Mouse (Mus musculus) 3134 (cell line): Measurements from ENCODE around the gene Hal.
"Not testable (repeated sequence)": the region's sequence is repeated elsewhere in the genome, so short reads cannot be mapped to it uniquely, and the experiment has no call there.

Source experiments
- DNase-seq: peaks from one replicate; pipeline ENCODE4 v3.0.0-alpha.2; 2011; ENCODE audit warnings: low spot score; ENCODE audit not compliant: insufficient read length; ENCODE audit errors: extremely low read depth

Gene Hal

DNA sequence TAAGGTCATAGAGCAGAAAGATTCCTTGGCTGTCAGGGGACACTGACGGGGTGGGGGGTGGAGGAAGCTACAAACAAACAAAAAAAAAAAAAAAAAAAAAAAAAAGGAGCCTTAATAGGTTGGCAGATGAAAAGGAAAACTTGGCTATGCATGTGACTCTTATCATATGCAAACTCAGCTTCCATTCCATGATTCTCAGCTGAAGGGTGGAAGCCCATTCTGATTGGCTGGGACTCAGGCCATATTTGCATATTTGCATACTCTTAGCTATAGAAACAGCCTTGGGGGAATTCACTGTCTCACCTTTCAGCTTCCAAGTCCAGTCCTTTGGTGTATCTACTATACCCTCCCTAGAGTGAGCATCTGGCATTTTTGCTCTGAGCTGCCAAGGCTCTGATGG, 26.9 kb downstream of the Hal start:
- no peak for DNase-seq

DNA sequence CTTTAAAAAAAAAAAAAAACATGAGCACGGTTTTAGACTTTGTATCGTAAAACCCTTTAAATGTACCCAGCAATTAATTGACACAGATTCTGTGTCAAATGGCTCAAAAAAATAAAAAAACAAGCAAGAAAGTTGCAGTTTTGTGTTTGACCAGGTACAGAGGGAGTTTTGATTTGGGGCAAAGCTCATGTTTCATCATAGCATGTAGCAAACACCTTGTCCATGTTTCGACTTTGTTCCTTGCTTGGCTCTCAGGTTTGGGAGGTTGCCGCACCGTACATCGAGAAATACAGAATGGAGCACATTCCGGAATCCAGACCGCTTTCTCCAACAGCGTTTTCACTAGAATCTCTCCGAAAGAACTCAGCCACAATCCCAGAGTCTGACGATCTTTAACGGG, 27.4 kb downstream of the Hal start:
- DNase-seq, result no peak

DNA sequence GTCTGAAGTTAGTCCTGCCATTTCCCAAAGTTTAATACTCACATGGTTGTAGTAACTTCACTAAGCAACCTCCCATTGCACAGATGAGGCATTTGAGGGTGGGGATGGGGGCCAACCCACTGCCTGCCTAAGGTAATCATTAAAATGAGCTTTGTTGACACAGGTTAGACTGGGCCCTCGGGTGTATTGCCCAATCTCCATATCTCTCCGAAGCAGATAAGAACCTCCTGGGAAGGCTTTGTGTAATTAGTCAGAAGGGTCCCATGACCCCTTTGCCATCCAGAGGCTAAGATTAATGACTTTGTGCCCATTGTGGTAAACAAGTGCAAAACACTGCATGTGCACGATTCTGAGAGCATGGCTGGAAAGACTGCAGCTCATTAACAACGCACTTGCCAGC, 29.2 kb downstream of the Hal start:
- DNase-seq, result no peak

DNA sequence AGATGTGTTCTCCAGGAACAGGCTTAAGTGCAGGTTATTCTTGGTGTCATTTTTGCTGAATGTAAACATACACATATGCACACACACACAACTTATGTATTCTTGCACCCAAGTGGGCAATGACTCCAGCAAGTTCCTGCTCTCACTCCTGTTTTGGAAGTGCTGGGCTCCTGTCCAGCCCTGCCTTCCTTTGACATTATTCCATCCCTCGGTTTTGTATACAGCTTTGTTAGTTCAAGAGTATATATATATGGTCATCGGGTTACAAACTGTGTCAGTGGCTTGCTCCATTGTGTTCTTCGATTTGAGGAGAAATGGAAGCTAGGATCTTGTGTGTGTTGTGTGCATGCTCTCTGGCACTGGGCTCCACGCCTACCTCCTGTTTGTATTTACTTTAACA, 29.6 kb downstream of the Hal start:
- no peak for DNase-seq

DNA sequence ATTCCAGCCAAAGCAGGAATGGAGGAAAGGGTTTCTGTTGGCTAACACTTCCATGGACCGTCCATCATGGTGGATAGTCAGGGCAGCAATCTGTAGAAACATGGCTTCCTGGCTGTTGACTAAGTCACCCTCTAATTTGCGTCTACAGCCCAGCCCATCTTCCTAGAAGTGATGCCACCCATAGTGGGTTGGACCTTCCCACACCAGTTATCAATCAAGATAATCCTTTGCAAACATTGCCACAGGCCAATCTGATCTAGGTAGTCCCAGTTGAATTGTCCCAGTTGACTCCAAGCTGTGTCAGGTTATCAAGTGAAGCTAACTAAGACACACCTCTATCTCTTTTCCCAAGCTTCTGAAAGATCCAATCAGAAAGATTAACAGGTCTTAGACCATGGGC, 30.1 kb downstream of the Hal start:
- DNase-seq, result no peak

DNA sequence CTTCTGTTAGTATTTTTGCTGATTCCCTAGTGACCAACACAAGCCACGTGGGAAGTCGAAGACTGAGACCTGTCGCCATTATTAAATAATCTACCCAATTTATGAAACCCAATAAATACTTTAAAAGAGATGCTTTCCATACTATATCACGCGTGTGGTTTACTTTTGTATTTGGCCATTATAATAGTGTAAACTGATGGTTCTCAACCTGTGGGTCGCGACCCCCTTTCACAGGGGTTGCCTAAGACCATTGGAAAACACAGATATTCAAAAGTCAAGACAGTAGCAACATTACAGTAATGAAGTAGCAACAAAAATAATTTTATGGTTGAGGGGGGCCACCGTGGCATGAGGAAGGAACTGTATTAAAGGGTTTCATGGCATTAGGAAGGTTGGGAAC, 30.6 kb downstream of the Hal start:
- DNase-seq, result no peak

DNA sequence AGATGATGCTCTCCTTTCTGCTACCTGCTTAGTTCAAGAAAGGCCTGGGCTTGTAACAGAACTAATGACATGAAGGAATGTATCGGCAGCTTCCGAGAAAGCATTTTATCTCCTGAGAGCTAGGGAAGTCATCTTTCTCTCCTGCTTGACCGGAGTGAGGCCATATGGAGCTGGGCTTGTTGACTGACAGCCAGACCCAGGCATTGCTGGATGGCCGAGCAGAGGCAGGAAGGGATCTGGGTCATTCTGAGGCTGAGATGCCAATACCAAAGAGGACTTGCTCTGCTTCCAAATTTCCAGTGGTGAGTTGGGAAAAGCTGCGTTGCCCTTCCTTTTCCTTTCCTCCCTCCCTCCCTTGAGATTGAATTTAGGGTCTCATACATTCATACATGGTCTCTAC, 31.2 kb downstream of the Hal start:
- DNase-seq, result no peak

DNA sequence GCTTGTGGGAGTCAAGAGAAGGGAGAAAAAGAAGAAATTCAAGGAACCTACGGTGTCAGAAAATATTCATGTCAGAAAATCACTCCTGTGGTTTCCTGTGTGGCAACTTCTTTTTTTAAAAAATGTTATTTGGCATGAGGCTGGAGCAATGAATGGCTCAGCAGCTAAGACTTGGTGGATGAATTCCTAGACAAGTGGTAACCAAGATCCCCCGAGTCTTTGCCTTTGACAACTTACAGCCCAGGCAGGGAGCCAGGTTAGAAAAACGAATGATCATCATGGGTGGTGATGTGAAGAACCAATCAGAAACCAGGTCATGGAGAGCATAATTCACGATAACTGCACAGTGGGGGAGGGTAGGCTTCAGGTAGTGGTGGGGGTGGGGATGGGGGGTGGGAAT, 32.4 kb downstream of the Hal start:
- DNase-seq, result peak; percentile 53

DNA sequence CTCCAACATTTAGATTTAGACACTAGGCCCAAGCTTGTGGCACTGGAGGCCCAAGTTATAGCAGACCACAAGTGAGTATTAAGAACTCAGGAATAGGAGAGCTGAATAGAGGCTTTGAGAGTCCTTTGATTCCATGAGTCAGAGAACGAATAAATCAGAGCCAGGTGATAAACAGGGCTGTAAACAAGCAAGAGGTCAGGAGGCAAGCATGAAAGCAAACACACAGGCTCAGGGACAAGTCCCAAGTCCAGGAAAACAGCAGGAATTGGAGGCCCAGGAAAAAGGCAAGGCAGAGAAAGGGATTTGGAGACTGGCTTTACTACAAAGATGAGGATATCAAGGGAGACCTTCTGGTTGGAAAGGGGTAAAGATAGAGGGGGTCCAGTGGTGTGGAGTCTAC, 36.8 kb downstream of the Hal start:
- no peak for DNase-seq

DNA sequence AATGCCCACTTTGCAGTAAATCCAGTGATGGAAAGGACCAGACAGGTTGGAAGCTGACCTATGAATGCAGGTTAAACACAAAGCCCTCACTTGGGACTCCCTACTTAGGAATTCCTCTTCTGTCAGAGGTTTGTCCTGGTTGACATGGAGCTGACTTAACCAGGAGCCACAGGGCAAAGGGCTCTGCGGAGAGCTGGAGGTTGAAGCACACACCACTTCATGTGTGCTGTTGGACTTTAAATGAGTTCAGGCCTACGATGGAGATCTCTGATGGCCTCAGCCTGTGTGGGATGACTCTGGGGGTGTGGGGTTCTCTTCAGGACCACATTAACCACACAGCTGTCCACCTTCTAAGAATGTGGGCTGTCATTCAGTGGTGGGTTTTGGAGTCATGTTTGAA, 49.7 kb downstream of the Hal start:
- no peak for DNase-seq

DNA sequence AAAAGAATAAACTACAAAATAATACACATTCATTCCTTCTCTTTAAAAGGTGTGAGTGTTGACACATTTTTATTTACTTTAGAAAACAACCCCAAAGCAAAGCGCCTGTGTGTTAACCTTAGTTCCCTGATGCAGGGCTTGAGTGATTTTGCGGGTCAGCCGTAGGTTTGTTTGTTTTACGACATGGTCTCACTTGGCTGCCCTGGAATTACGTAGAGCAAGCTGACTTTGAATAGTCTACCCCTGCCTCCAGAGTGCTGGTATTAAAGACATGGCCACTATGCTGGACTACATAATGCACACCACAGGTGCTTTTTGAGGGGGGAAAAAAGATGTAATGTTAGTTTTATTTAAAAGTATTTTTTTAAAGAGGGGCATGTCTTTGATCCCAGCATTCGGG, 50.2 kb downstream of the Hal start:
- no peak for DNase-seq

DNA sequence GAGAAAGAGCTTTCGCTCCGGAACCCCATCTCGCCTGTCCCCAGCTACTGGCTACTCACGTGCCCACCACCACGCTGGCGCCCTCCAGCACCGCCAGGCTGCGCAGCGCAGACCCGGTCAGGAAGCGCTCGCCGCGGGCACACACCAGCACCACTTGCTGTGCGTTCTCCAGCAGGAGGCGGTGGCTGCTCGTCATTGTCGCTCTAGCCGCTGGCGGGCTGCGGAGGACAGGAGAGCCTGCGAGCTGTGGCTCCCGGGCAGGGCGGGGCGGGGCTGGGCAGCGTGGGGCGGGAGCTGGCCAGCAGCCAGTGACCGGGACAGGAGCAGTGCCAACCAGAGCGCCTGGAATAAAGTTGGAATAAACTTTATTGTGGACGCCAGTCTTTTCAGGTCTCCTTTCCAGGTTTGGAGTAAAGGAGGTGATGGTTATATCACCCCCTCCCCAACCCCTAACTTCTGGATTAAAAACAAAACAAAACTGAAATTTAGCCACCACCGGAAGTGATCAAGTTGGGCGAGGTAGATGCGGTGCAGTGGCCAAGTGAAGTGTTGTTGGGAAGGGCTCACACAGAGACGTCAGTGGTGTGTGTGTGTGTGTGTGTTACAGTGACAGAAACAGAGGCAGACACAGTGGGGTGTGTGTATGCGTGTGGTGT, 51.3 kb downstream of the Hal start, which contains the start of gene Amdhd1:
TSS of gene Amdhd1 (minus strand) at position 259 of the 656 bp plus-strand sequence.
- DNase-seq, result peak; percentile 93

DNA sequence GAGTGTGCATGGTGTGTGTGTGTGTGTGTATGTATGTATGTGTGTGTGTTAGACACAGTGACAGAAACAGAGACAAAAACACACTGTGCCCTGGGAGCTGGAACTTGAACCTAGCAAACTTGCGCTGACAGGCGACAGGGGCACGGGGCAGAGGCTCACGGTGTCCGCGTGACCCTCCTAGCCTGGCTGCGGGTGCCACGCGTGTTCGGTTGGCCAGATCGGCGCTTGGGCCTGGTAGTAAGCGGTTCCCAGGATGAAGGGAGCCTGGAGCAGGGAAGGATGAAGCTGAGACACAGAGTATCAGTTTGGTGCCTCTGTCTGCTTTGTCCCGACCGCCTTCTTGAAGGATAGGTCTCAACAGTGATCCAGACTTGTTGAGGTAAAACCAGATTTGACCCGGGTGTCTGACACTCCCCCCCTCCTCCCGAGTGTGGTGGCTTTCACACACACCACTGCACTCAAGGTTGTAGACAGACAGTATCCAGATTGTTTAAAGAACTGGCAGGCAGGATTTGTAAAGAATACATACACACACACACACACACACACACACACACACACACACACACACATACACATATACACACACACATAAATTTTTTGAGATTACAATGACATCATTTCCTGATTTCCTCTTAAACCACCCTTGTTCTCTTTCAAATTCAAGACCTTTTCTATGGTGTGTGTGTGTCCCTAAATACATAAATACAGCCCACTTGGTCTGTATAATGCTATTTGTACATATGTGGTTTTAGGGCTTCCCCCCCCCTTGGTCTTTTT, 52.1 kb downstream of the Hal start, which contains the start of gene Ccdc38:
TSS of gene Ccdc38 (plus strand) at position 202 of the 780 bp plus-strand sequence.
- DNase-seq, result no peak

DNA sequence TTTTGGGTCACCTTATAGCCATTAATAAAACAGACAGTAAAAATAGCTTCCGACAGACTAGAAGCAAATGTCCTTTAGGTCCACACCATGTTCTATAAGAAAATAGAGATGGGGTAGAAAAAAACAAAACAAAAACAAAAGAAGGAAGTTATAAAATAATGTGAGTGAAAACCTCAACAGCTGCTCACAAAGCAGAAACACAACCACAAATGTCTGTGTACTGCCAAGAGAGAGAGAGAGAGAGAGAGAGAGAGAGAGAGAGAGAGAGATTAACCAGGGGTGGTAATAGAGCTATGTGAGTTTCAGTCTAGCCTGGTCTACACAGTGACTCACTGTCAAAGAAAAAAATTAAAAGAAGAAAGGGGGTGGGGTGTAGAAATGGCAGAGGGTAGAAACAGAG, 53.0 kb downstream of the Hal start:
- DNase-seq, result no peak

DNA sequence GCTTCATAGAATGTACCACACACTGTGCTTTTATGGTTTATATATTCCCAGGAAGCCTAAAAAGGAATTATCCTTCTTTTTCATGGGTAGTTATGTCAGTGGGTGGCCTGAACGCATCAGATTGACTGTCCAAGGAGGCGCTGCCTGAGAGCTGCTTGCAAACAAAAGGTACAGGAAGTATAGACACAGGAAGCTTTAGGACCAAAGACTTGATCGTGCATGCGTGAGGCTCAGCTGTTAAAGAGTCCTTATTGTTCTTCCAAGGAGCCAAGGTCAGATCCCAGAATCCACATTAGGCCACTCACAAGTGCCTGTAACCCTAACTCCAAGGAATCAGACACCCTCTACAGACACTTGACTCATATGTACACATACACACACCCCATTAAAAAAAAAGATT, 53.8 kb downstream of the Hal start:
- no peak for DNase-seq

DNA sequence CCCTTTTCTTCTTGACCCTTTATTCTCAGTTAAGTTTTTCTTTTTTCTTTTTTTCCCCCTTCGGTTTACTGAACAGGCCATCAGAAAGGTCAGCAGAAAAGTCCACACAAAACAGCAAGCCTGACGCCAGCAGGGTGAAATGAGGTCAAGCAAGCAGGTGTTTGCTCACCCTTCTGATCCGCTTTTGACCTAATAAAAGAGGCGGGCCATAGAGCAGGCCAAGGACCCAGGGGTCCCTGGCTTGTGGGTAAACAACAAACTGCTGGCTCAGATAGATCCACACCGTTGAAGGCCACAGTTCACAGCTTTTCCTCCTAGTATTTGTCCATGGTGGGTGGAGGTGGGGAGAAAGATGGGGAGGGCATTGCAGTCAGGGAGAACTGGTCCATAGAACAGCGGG, 54.6 kb downstream of the Hal start:
- no peak for DNase-seq

DNA sequence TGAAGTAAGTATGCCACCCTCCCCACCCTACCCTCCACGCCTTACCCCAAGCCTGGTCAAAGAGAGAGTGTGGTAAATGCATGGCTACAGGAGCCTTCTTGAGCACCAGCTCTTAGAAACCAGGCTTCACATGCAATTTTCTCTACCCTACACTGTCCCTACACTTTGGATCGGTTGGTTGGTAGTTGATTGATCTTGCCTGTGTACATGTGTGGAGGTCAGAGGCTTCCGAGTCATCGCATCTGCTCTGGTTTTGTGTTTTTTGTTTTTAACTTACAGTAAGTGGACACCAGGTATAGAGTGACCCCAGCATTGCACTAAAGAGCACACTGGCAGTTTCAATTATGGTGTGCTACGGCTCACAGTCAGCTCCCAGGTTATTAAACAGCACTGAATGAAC, 55.6 kb downstream of the Hal start:
- no peak for DNase-seq

DNA sequence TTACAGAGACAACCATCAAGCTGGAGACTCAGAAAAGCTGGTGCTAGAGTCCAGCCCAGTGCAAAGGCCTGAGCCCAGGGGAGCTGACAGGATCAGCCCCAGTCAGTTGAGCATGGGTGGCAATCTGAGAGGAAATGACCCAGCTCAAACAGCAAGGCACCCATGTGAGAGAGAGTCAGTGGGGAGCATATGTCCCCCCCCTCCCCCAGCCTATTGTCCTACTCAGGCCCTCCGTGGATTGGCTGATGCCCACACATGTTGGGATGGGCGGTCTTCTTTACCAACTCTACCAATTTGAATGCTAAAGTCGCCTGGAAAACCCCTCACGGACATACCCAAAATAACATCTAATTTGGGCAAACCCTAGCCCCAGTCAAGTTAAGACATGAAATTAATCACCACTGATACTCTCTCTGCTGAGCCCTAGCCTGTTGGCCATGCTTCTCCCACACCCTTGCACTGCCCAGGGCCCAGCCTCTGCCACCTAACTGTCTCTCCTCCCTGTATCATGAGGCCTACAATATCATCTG, 59.2 kb downstream of the Hal start:
- DNase-seq, result no peak

DNA sequence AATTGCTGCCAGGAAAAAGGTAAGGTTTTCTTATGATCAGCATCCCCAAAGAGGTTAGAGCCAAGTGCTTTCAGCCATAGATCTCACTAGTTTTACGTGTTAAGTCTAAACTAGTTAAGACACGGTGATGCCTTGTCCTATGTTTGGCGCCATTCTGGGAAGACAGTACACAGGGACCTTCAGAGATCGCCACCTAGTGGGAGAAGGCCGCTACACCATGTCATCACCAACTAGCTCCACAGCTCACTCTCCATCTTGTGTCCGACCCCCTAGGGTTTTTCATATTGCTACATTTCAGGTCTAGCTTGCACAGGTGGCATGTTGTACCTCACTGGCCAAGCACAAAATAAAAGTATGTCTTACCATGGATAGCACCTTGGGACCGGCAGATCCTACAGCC, 60.4 kb downstream of the Hal start:
- peak; percentile 38 for DNase-seq

DNA sequence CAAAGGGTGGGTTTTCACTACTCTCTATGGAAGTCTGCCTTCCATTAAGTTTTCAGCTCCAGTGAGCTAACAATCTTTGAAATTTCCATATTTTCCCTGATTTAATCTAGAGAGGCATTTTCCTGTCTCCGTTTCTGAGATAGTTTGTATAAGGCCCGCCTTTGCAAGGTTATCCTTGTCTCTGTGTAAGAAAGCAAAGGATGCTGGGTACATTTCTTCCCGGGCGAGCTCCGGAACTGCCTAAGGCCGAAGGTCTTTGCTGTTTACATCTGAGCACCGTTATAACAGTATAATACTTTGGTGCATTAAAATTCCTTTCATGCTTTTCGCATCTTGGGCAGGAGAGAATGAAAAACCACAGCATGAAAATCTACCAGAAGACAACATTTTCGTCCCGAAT, 61.3 kb downstream of the Hal start:
- no peak for DNase-seq

DNA sequence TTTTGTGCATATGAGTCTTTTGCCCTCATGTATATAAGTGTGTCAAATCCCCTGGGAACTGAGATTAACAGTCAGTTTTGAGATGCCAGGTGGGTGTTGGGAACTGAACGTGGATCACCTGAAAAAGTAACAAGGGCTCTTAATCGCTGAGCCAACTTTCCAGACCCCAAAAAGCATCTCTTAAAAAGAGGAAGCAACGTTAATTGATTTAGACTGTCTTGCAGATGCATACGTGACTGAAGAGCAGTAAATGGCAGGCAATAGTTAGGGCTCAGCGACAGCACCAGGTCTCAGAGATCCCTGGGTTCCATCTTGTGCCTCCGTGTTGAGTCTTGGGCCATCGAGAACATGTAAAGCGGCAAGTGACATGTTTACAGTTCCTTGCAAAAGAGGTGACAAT, 64.0 kb downstream of the Hal start:
- DNase-seq, result no peak

DNA sequence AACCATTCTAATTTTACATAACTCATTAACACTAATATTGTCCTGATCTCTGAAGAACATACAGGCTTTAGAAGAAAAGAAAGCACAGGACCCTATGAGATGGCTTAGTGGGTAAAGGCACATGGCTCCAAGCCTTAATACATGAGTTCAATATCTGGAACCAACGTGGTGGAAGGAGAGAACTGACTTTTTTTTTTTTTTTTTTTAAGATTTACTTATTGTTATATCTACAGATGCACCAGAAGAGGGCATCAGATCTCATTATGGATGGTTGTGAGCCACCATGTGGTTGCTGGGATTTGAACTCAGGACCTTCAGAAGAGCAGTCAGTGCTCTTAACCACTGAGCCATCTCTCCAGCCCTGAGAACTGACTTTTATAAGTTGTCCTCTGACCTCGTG, 69.4 kb downstream of the Hal start:
- not testable (repeated sequence) for DNase-seq
